Mouse (Mus musculus): ENCODE data around the gene Ccdc171.

GRCm38 (mm10) chr4:83739137-83739890 is 214.0 kb downstream of the Ccdc171 start:
- no peak for TF ChIP-seq CHD2 (IDR thresholded peaks at IDR 0.05; ENCODE audit: low read depth, low read length)
- TF ChIP-seq MAFK (IDR thresholded peaks at IDR 0.05; ENCODE audit: insufficient read depth, low read depth, low read length), result no peak
- no peak for TF ChIP-seq HCFC1 (IDR thresholded peaks at IDR 0.05; ENCODE audit: borderline replicate concordance, insufficient read depth, low read length)
- no peak for TF ChIP-seq ZC3H11A (IDR thresholded peaks at IDR 0.05; ENCODE audit: borderline replicate concordance, low read depth, low read length)
- no peak for TF ChIP-seq ZNF384 (IDR thresholded peaks at IDR 0.05; ENCODE audit: low read depth, low read length)
